Mouse (Mus musculus) C2C12 (cell line): Measurements from ENCODE around the gene Cox5a. TPM values are rescaled to one million over a fixed set of nuclear protein-coding genes. Genes with fewer than 3 reads are reported as not detected.

Source experiments
- H3K27me3 ChIP-seq: one replicate; pipeline ENCODE4 v1.6.1; 2011; ENCODE audit not compliant: control insufficient read depth, insufficient read depth, insufficient read length
- H3K36me3 ChIP-seq: one replicate; pipeline ENCODE4 v1.6.1; 2011; ENCODE audit not compliant: control insufficient read depth, insufficient read depth
- H3K4me3 ChIP-seq: one replicate; pipeline ENCODE4 v1.5.1; 2011; ENCODE audit warnings: mild to moderate bottlenecking, control low read depth; ENCODE audit not compliant: poor library complexity, insufficient read depth, severe bottlenecking
- H3K79me2 ChIP-seq: one replicate; pipeline ENCODE4 v1.6.1; 2011; ENCODE audit not compliant: control insufficient read depth, insufficient read depth
- H3K79me3 ChIP-seq: one replicate; pipeline ENCODE4 v1.6.1; 2011; ENCODE audit warnings: low read depth, control low read depth
- H3ac ChIP-seq: one replicate; pipeline ENCODE3; 2011; ENCODE audit warnings: low read depth; ENCODE audit not compliant: control insufficient read depth, insufficient read length
- CEBPB ChIP-seq: IDR thresholded peaks from one replicate; pipeline ENCODE4 v1.6.1; 2011; ENCODE audit warnings: low read depth, mild to moderate bottlenecking, control low read depth, moderate library complexity
- CTCF ChIP-seq: IDR thresholded peaks from one replicate; pipeline ENCODE4 v1.5.1; 2011; ENCODE audit not compliant: control insufficient read depth, insufficient read depth, insufficient read length
- FOSL1 ChIP-seq: IDR thresholded peaks from one replicate; pipeline ENCODE4 v1.8.0; 2011; ENCODE audit warnings: mild to moderate bottlenecking, low read length; ENCODE audit not compliant: poor library complexity, insufficient read depth, severe bottlenecking
- MAX ChIP-seq: IDR thresholded peaks from one replicate; pipeline ENCODE4 v1.6.1; 2011; ENCODE audit warnings: mild to moderate bottlenecking, control low read depth
- MYOD1 ChIP-seq: IDR thresholded peaks from one replicate; pipeline ENCODE4 v1.6.1; 2011; ENCODE audit warnings: low read depth; ENCODE audit not compliant: control insufficient read depth, insufficient read length
- MYOG ChIP-seq: IDR thresholded peaks from one replicate; pipeline ENCODE4 v1.6.1; 2011; ENCODE audit not compliant: control insufficient read depth, insufficient read length; ENCODE audit errors: extremely low read depth
- USF1 ChIP-seq: IDR thresholded peaks from one replicate; pipeline ENCODE4 v1.6.1; 2011; ENCODE audit warnings: low read depth, mild to moderate bottlenecking, control low read depth, moderate library complexity
- polyA plus RNA-seq: library from polyadenylated mRNA; unstranded; fragments of >200 nt; fragmentation: generic; extraction: Trizol; gene quantifications from one replicate; pipeline ENCODE4 v1.2.1, GENCODE M21; 2012; ENCODE audit warnings: missing spikeins

The Cox5a gene
- polyA plus RNA-seq, 1 experiment = 630 TPM

DNA sequence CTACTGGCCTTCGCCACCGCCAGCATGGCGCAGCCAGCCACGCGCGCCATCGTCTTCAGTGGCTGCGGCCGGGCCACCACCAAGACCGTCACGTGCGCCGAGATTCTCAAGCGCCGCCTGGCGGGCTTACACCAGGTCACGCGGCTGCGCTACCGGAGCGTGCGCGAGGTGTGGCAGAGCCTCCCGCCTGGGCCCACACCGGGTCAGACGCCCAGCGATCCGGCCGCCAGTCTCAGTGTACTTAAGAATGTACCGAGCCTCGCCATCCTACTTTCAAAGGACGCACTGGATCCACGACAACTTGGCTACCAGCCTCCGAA is 16.7 kb upstream of the Cox5a start:
- Histone ChIP-seq H3K79me2 (no peaks in the 10 kb centered on the region), H3K36me3 (no peaks in the 10 kb centered on the region), H3ac (no peak overlapping the region), H3K4me3 (no peak overlapping the region), H3K79me3 (no peaks in the 10 kb centered on the region), H3K27me3 (peaks cover 4% of the 10 kb centered on the region)
- TF ChIP-seq CTCF (no peak), USF1 (no peak), FOSL1 (no peak), MYOG (no peak), CEBPB (no peak), MYOD1 (no peak), MAX (no peak)

DNA sequence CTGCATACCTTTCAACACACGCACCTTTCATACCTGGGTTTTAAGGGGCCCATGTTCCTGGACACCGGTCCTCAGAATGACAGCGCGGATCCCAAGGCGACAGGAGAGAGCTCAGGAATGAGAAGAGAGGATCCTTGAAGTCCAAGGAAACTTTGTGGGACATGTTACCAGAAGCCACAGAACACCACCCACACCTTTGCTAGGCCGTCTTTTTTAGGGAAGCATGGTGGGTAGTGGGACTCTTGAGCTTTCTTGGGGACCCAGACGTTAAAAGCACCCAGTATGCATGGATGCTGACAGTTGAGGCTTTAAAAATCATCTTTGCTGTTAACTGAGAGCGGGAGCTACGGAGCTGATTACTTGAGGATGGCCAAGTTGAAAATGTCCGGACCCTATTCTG is 16.2 kb upstream of the Cox5a start:
- TF ChIP-seq CTCF (no peak), MYOG (no peak), MYOD1 (no peak), FOSL1 (no peak), CEBPB (no peak), USF1 (no peak), MAX (no peak)
- Histone ChIP-seq H3K79me2 (no peaks in the 10 kb centered on the region), H3ac (no peak overlapping the region), H3K36me3 (no peaks in the 10 kb centered on the region), H3K79me3 (no peaks in the 10 kb centered on the region), H3K27me3 (peaks cover 4% of the 10 kb centered on the region), H3K4me3 (no peak overlapping the region)

DNA sequence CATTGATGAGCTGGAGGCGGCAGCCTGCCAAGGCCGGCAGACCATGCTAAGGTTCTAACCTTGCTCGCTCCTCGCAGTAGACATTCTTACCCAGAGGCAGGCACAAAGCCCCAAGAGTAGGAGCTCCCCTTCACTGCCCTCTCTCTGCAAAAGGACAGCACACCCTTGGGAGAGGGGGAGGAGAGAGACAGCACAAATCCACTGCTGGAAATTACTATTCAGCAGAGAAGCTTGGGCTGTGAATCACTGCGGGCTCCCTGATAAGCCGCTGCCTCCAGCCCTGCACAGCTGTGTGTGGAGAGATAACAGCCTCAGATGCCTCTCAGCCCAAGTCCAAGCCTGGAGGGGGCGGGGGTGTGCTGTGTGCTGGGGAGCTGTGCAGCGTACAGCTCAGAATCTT is 15.4 kb upstream of the Cox5a start:
- H3K79me3 ChIP-seq = no peaks in the 10 kb centered on the region
- H3ac ChIP-seq = no peak overlapping the region
- no peaks in the 10 kb centered on the region for H3K36me3 ChIP-seq
- H3K79me2 ChIP-seq = no peaks in the 10 kb centered on the region
- TF ChIP-seq MYOD1 (peak; percentile 83), MAX (no peak)
- peaks cover 4% of the 10 kb centered on the region for H3K27me3 ChIP-seq
- H3K4me3 ChIP-seq = no peak overlapping the region

DNA sequence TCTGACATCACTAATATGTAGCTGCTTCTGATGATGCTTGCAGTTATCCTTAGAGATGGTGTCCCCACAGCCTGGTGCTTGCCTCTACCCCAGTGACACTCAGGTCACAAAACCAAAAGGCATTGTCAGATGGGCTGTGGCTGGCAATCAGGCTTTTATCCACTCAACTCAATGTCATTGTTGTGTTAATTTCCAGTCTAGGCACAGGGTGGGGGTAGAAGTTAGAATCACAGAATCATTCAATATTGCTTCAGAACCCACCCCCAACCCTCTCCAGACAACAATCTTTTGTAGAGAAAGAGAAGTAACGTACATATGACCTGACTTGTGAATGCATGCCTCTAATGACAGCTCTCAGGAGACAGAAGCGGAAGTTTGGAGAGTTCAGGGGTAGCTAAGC is 10.5 kb upstream of the Cox5a start:
- H3K27me3 ChIP-seq = peaks cover 4% of the 10 kb centered on the region
- no peaks in the 10 kb centered on the region for H3K36me3 ChIP-seq
- no peak overlapping the region for H3K4me3 ChIP-seq
- no peaks in the 10 kb centered on the region for H3K79me3 ChIP-seq
- no peak overlapping the region for H3ac ChIP-seq
- H3K79me2 ChIP-seq = no peaks in the 10 kb centered on the region
- TF ChIP-seq CTCF = no peak
- no peak for TF ChIP-seq USF1
- no peak for TF ChIP-seq MYOD1

DNA sequence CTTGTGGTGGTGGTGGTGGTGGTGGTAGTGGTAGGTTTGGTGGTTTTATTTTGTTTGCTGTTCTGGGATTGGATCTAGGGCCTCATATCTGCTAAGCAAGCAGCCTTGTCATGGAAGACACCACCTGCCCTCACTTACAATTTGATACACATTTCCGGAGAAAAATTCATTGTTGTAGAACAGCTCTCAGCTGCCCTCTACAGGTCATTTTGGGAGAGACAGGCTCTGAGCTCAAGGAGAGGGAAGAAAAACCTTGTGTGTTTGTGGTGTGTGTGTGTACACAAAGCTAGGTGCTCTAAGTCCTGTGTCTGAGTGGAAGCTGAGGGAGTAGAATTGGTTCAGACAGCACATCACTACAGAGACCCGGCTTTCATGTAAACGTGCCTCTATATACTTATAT is 4.0 kb upstream of the Cox5a start:
- Histone ChIP-seq H3K4me3 (no peak overlapping the region), H3K27me3 (peaks cover 4% of the 10 kb centered on the region), H3ac (no peak overlapping the region), H3K36me3 (no peaks in the 10 kb centered on the region), H3K79me3 (peaks cover 7% of the 10 kb centered on the region), H3K79me2 (peaks cover 10% of the 10 kb centered on the region)
- TF ChIP-seq CTCF = no peak
- TF ChIP-seq FOSL1 = no peak
- no peak for TF ChIP-seq MAX
- TF ChIP-seq CEBPB = no peak
- TF ChIP-seq USF1 = no peak
- no peak for TF ChIP-seq MYOG
- TF ChIP-seq MYOD1 = no peak

DNA sequence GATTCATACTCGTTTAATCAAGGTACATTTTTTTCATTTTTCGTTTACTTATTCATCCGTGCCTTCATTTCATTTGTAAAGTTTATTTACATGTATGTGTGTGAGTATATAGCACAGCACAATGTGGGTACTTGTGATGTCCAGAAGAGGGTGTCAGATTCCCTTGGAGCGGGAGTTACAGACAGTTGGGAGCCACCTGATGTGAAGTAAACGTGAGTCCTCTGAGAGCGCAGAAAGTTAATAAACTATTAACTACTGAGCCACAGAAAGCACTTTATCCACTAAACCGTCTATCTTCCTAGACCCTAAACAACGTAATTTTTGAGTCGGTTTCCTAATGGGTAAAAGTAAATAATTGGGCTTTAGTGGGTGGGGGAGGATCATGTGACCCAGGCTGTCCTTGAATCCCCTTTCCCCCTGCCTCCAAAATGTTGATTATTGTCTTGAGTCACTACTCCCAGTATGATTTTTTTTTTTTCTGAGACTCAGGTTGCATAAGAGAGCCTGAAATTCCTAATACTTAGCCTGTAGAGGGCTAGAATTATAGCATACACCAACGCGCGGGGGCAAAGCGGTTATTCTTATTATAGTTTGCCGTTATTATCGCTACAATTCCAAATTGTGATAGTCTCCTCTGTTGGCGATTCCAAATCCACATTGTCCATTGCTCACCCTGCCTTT is 559 bp upstream of the Cox5a start:
- Histone ChIP-seq H3K27me3 (no peaks in the 10 kb centered on the region), H3ac (no peak overlapping the region), H3K36me3 (no peaks in the 10 kb centered on the region), H3K79me3 (peaks cover 40% of the 10 kb centered on the region), H3K79me2 (peaks cover 44% of the 10 kb centered on the region), H3K4me3 (peak overlapping the region; percentile 64)
- TF ChIP-seq USF1 (peak; percentile 50), MYOG (no peak), CTCF (no peak)
